Mouse (Mus musculus) olfactory bulb, adult 2 months (tissue): ENCODE results near the gene 4930447C04Rik. TPM values are rescaled to one million over a fixed set of nuclear protein-coding genes. Genes with fewer than 3 reads are reported as not detected.

Experiments used
- H3K27ac ChIP-seq: fragments of 200-500 bp; 2 replicates; pipeline ENCODE4 v1.5.1; 2012; ENCODE audit warnings: low read depth, low read length; ENCODE audit not compliant: insufficient read depth
- H3K4me1 ChIP-seq: fragments of 200-500 bp; 2 replicates; pipeline ENCODE4 v1.6.1; 2012; ENCODE audit warnings: low read length; ENCODE audit not compliant: control insufficient read depth, insufficient read depth
- H3K4me3 ChIP-seq: fragments of 200-500 bp; 2 replicates; pipeline ENCODE4 v1.5.1; 2012; ENCODE audit warnings: mild to moderate bottlenecking, low read depth, low read length, moderate library complexity; ENCODE audit not compliant: insufficient read depth
- CTCF ChIP-seq: fragments of 200-500 bp; IDR thresholded peaks from 2 replicates; pipeline ENCODE4 v1.5.1; 2012; ENCODE audit warnings: low read depth, mild to moderate bottlenecking, low read length, moderate library complexity; ENCODE audit not compliant: insufficient read depth
- POLR2A ChIP-seq: fragments of 200-500 bp; IDR thresholded peaks from 2 replicates; pipeline ENCODE4 v1.6.1; 2012; ENCODE audit warnings: mild to moderate bottlenecking, low read depth, low read length, moderate library complexity; ENCODE audit not compliant: insufficient read depth
- WGBS: fragments of 180-500 bp; shearing (Covaris S2); methylation state at CpG from one replicate; pipeline ENCODE4 v1.1.7; 2018; 5-methylcytosine and 5-hydroxymethylcytosine counted together
- polyA plus RNA-seq: library from polyadenylated mRNA; stranded (reverse); fragments of >200 nt; gene quantifications from 2 replicates; pipeline ENCODE4 v1.2.4, GENCODE M21; 2012; ENCODE audit warnings: low replicate concordance; ENCODE audit not compliant: missing spikeins, insufficient read depth, insufficient read length

4930447C04Rik gene
- polyA plus RNA-seq, 1 experiment, result not detected

GRCm38 (mm10) chr12:72945301-72946063, 4.9 kb upstream of the 4930447C04Rik start:
- 1% methylated on average over 88 of the region's 89 CpGs for WGBS
- no peak overlapping the region for H3K4me3 ChIP-seq
- H3K27ac ChIP-seq, result no peak overlapping the region
- H3K4me1 ChIP-seq, result no peaks in the 10 kb centered on the region
- TF ChIP-seq POLR2A (no peak), CTCF (no peak)

GRCm38 (mm10) chr12:72944411-72945225, 4.0 kb upstream of the 4930447C04Rik start:
- no peak overlapping the region for H3K27ac ChIP-seq
- TF ChIP-seq CTCF, result no peak
- TF ChIP-seq POLR2A, result no peak
- WGBS, result 5% methylated on average over 24 of the region's 24 CpGs
- H3K4me3 ChIP-seq, result no peak overlapping the region
- H3K4me1 ChIP-seq, result 0 out of 2 replicates have a peak, but pooled peaks cover 3% of the 10 kb centered on the region

GRCm38 (mm10) chr12:72943574-72944110, 3.1 kb upstream of the 4930447C04Rik start:
- WGBS, result 7% methylated on average over 2 of the region's 2 CpGs
- Histone ChIP-seq H3K4me3 (no peak overlapping the region), H3K4me1 (0 out of 2 replicates have a peak, but pooled peaks cover 4% of the 10 kb centered on the region), H3K27ac (no peak overlapping the region)
- TF ChIP-seq POLR2A, result no peak

GRCm38 (mm10) chr12:72942171-72942570, 1.6 kb upstream of the 4930447C04Rik start:
- WGBS, result 30% methylated on average over 6 of the region's 6 CpGs
- no peak overlapping the region for H3K27ac ChIP-seq

GRCm38 (mm10) chr12:72941398-72942051, 951 bp upstream of the 4930447C04Rik start:
- Histone ChIP-seq H3K4me1 (0 out of 2 replicates have a peak, but pooled peaks cover 4% of the 10 kb centered on the region), H3K4me3 (no peak overlapping the region), H3K27ac (no peak overlapping the region)
- no peak for TF ChIP-seq CTCF
- 3% methylated on average over 32 of the region's 32 CpGs for WGBS

More at GRCm38 (mm10) chr12:72942171-72942570, 1.6 kb upstream of the 4930447C04Rik start:
- Histone ChIP-seq H3K4me3 (no peak overlapping the region), H3K4me1 (0 out of 2 replicates have a peak, but pooled peaks cover 4% of the 10 kb centered on the region)
- no peak for TF ChIP-seq CTCF
- TF ChIP-seq POLR2A, result no peak

GRCm38 (mm10) chr12:72940822-72941397, 336 bp upstream of the 4930447C04Rik start:
- 8% methylated on average over 11 of the region's 11 CpGs for WGBS
- Histone ChIP-seq H3K4me3 (no peak overlapping the region), H3K27ac (no peak overlapping the region), H3K4me1 (0 out of 2 replicates have a peak, but pooled peaks cover 4% of the 10 kb centered on the region)
- TF ChIP-seq POLR2A, result no peak
- no peak for TF ChIP-seq CTCF

GRCm38 (mm10) chr12:72939616-72940015, 958 bp downstream of the 4930447C04Rik start, which contains the start of gene Six6:
Gene Six6, plus strand, starts transcription at chr12:72939892.
- WGBS, result under 1% methylated on average over 28 of the region's 28 CpGs
- TF ChIP-seq CTCF (no peak), POLR2A (no peak)
- Histone ChIP-seq H3K27ac (no peak within 1 kb of the TSS), H3K4me1 (0 out of 2 replicates have a peak, but pooled peaks cover 4% of the 10 kb centered on the region), H3K4me3 (no peak within 1 kb of the TSS)
